Mouse (Mus musculus): ENCODE measurements around the gene 4930522H14Rik. TPM values are rescaled to one million over a fixed set of nuclear protein-coding genes. Genes with fewer than 3 reads are reported as not detected.
A peak's percentile ranks its signal among the peaks of the same experiment; 100 is the strongest.

4930522H14Rik gene
- polyA plus RNA-seq (2015; fragmentation: Nextera tagmentation; extraction: Ambion mirVana): not detected in 2 replicates

DNA sequence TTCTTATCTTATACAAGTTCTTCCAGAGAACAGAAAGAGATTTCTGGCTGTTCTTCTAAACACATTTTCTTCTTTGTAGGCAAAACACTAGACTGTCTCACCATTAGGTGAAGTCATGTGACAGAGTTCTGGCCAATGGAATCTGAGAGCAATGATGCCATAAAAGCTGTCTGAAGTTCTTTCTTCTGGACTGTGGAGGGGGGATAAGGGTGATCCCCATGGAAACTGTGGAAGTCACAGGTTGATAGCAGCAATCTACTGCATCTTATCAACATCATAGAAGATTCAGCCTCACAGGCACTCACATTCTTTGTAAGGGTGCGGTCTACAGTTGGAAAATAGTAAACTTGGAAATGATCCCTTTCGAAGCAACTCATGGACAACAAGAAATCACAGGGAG is at the start of gene 4930522H14Rik:
Gene 4930522H14Rik (minus strand): TSS at position 187 of the 400 bp plus-strand sequence.
- ATAC-seq (ENCODE audit: low FRiP score, low read depth): no peak
- Histone ChIP-seq H3K9me3 (no peaks in the 10 kb centered on the region), H3K27me3 (no peaks in the 10 kb centered on the region), H3K4me3 (no peak within 1 kb of the TSS), H3K9ac (no peak within 1 kb of the TSS), H3K4me2 (replicated peaks) (no peak within 1 kb of the TSS), H3K36me3 (no peaks in the 10 kb centered on the region), H3K27ac (no peak within 1 kb of the TSS), H3K4me1 (no peaks in the 10 kb centered on the region)
- WGBS: 96% methylated on average over 2 of the region's 2 CpGs

DNA sequence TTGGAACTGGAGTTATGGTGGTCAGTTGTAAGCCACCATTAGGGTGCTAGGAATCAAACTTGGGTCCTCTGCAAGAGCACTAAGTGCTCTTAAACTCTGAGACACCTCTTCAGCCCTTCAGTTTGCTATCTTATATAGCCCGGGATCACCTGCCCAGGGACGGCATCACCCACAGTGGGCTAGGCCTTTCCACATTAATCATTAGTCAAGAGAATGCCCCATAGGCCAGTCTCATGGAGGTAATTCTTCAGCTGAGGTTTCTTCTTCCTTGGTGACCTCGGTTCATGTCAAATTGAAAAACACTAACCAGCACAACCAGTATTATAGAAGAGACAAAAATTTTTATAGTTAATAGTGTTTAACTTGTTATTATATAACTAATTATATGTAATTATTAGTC is 47.3 kb upstream of the 4930522H14Rik start:
- H3K27me3 ChIP-seq: no peaks in the 10 kb centered on the region
- H3K4me3 ChIP-seq: no peak overlapping the region
- no peaks in the 10 kb centered on the region for H3K9me3 ChIP-seq
- 88% methylated on average over 3 of the region's 3 CpGs for WGBS
- no peak overlapping the region for H3K4me2 ChIP-seq (replicated peaks)
- H3K27ac ChIP-seq: no peak overlapping the region
- H3K9ac ChIP-seq: no peak overlapping the region
- no peaks in the 10 kb centered on the region for H3K36me3 ChIP-seq
- no peak for ATAC-seq (ENCODE audit: low FRiP score, low read depth)
- H3K4me1 ChIP-seq: peaks cover 3% of the 10 kb centered on the region; the same call in 1 of the 2 replicates

DNA sequence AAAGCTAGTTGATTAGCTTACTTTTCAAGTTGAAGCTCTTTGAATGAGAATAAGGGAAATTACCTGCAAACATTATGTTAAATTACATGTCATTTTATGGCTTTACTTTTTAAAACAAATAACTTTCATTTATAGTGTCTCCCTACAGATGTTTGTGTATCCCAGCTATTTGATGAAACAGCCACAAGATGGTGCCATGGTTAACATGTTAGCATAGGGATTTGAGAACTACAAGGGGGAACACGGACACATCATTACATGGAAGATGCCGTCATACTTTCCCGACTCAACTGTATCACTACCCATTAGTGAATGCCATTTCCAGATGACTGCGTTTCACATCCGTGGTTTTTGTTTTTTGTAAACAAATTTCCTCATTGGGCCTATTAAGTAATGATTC is 45.8 kb upstream of the 4930522H14Rik start:
- Histone ChIP-seq H3K27ac (no peak overlapping the region), H3K9ac (no peak overlapping the region), H3K9me3 (no peaks in the 10 kb centered on the region), H3K4me2 (replicated peaks) (no peak overlapping the region), H3K4me1 (peaks cover 3% of the 10 kb centered on the region; the same call in 1 of the 2 replicates), H3K27me3 (no peaks in the 10 kb centered on the region), H3K36me3 (no peaks in the 10 kb centered on the region), H3K4me3 (no peak overlapping the region)
- no peak for ATAC-seq (ENCODE audit: low FRiP score, low read depth)
- 77% methylated on average over 5 of the region's 5 CpGs for WGBS

DNA sequence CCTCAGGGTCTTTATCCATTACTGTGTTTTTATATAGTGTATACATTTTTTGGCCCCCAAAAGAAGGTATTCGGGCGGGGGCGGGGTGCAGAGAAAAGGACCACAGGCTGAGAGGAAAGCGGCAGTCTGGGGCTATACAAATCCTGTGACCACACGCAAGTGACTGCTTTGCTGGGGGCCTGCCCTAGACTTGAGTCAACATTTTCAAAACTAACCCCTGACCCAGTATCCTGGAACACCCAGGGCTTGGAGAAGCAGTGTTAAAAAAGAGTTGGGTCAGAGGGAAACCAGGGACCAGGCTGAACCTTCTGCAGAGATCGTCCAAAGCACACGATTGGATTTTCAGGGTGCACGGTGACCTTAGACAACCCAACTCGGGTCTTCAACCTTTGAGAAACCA is 43.7 kb upstream of the 4930522H14Rik start:
- Histone ChIP-seq H3K9ac (no peak overlapping the region), H3K9me3 (no peaks in the 10 kb centered on the region), H3K36me3 (no peaks in the 10 kb centered on the region), H3K27me3 (no peaks in the 10 kb centered on the region), H3K4me2 (replicated peaks) (no peak overlapping the region), H3K27ac (no peak overlapping the region), H3K4me3 (no peak overlapping the region), H3K4me1 (peaks cover 3% of the 10 kb centered on the region; the same call in 1 of the 2 replicates)
- no peak for ATAC-seq (ENCODE audit: low FRiP score, low read depth)
- 85% methylated on average over 9 of the region's 9 CpGs for WGBS

DNA sequence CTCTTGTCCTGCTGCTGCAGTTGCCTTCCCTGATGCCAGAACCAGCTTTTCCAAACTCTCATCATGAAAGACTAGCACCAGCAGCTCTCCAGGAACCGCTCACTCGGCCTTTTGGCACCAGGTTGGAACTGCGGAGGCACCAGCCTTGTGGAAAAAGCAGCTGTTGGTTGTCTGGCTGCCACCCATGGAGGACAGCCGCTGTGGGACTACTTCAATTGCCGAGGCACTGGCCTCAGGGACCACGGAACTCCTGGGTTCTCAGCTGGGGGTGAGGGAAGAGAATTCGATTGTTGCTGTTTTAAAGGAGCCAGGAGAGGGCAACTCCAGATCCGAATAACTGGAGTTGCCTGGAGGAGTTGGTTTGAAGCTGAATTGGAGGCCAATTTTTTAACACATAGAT is 43.2 kb upstream of the 4930522H14Rik start:
- Histone ChIP-seq H3K9ac (no peak overlapping the region), H3K4me2 (replicated peaks) (no peak overlapping the region), H3K9me3 (no peaks in the 10 kb centered on the region), H3K36me3 (no peaks in the 10 kb centered on the region), H3K27ac (no peak overlapping the region), H3K4me1 (peaks cover 6% of the 10 kb centered on the region), H3K27me3 (no peaks in the 10 kb centered on the region), H3K4me3 (no peak overlapping the region)
- 29% methylated on average over 8 of the region's 8 CpGs for WGBS
- ATAC-seq (ENCODE audit: low FRiP score, low read depth): no peak

DNA sequence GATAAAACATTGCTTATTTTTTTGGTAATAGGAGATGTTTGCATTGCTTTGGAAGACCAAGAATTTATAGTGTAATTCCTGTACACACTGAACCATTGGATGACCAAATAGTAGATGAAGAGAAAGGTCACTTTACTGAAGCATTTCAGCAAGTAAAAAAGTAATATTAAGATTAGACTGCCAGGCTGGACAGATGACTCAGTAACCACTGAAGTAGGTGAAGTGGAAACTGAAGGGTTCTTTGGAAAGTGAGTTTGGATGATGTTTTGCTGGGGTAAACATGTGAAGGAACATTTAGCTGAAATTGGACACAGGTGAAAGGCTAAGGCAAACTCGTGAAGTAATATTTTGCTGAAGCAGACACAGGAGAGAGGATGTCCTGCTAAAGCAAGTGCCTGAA is 41.5 kb upstream of the 4930522H14Rik start:
- WGBS: 76% methylated on average over 1 of the region's 1 CpGs
- Histone ChIP-seq H3K4me1 (peaks cover 16% of the 10 kb centered on the region), H3K9me3 (no peaks in the 10 kb centered on the region), H3K27me3 (no peaks in the 10 kb centered on the region), H3K9ac (no peak overlapping the region), H3K4me3 (no peak overlapping the region), H3K27ac (no peak overlapping the region), H3K4me2 (replicated peaks) (no peak overlapping the region), H3K36me3 (no peaks in the 10 kb centered on the region)
- no peak for ATAC-seq (ENCODE audit: low FRiP score, low read depth)

DNA sequence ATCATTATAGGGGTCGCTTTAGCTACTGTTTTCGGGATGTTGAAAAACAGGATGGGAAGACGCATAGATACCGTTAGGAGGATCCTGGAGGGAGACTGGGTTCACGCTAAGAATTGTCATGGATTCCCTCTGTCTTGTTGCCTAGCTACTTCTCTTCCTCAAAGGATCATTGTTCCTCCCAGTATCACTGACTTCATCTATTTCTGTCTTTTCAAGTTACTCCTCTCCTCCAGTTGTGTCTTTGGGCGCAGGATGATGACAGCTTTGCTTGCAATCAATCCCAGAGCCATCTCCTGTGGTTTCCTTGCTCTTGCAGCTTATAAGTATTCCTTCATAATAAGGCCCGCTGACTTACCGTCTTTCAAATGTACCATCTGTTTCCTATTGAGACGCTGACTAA is 38.3 kb upstream of the 4930522H14Rik start:
- H3K4me3 ChIP-seq: no peak overlapping the region
- no peaks in the 10 kb centered on the region for H3K9me3 ChIP-seq
- no peak overlapping the region; the same call in 1 of the 2 replicates for H3K27ac ChIP-seq
- H3K4me1 ChIP-seq: peaks cover 22% of the 10 kb centered on the region
- H3K4me2 ChIP-seq (replicated peaks): peak overlapping the region; percentile 21
- WGBS: 59% methylated on average over 9 of the region's 9 CpGs
- no peaks in the 10 kb centered on the region for H3K36me3 ChIP-seq
- no peak for ATAC-seq (ENCODE audit: low FRiP score, low read depth)
- H3K27me3 ChIP-seq: no peaks in the 10 kb centered on the region
- no peak overlapping the region for H3K9ac ChIP-seq

DNA sequence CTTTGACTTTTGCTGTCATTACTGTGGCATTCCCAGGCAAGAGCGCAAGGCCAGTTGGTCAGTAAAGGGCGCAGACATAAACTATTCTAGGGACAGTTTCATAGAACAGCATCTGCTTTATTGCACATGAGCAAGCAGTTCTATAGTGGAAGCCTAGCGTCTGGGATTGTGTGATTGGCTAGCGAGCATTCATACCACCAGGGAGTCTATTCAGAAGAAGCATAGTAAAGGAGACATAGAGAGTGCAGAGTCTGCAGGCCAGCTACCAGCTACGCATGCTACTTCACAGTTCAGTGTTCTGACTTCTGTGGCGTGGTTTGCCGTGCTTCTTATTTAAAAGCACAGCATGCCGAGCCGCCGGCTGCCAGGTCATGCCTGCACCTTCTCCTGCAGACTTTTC is 37.9 kb upstream of the 4930522H14Rik start:
- ATAC-seq (ENCODE audit: low FRiP score, low read depth): peak; percentile 55
- peak overlapping the region; percentile 21 for H3K4me2 ChIP-seq (replicated peaks)
- H3K4me3 ChIP-seq: no peak overlapping the region
- WGBS: 58% methylated on average over 10 of the region's 10 CpGs
- no peak overlapping the region for H3K9ac ChIP-seq
- H3K4me1 ChIP-seq: peaks cover 20% of the 10 kb centered on the region
- H3K27ac ChIP-seq: no peak overlapping the region; the same call in 1 of the 2 replicates
- no peaks in the 10 kb centered on the region for H3K9me3 ChIP-seq
- H3K36me3 ChIP-seq: no peaks in the 10 kb centered on the region
- H3K27me3 ChIP-seq: no peaks in the 10 kb centered on the region

DNA sequence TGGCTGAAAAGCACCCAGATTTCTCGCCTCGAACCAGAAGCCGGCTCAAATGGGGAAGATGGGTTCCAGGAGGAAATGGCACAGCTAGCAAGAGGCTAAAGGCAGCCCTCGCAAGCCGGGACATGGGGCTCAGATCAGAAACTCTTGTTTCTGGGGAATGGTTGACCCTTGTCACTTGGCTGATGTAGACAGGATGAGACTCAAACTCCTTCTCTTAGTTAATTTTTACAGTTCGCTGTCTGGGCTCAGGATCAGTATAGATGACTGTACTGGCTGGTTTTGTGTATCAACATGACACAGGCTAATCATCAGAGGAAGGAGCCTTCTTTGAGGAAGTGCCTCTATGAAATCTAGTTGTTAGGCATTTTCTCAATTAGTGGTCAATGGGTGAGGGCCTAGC is 33.6 kb upstream of the 4930522H14Rik start:
- peaks cover 20% of the 10 kb centered on the region for H3K4me1 ChIP-seq

DNA sequence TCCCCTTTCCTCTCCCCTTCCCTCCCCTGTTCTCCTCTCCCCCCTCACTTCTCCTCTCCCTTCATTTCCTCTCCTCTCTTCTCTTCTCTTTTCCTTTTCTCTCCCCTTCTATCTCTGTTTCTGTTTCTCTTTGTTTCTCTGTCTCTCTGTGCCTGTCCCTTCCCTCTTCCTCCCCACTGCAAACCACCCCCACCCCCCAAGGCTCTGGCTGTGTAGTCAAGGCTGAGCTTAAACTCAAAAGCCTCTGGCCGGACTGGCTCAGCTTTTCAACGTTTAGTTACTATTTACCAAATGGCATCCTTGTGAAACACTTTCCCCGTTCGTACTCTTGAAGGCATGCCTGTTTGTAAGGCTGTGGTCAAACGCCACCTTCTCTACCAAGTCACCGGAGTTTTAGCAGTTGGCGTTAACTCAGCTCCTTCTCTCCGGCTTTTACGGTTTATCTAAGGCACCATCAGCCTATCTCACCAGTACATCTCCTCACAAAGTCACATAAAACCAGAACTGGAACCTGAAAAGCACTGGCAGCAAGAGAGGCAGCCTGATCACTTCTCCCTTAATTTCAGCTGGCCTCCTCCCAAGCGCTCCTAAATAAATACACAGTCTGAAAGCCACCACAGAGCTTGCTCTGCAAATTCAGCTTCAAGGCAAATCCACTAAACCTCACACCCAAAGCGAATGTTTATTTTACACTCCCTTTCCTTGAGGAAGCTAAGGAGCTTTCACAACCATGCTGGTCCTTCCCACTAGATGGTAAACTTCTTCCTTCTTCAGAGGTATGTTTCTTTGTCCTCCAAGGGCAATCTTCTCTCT is 19.4 kb upstream of the 4930522H14Rik start:
- Histone ChIP-seq H3K4me3 (peak overlapping the region; percentile 20; the same call in 1 of the 2 replicates), H3K4me2 (replicated peaks) (peak overlapping the region; percentile 54), H3K9ac (no peak overlapping the region; the same call in 1 of the 2 replicates), H3K27ac (peak overlapping the region; percentile 35; the same call in 1 of the 2 replicates), H3K9me3 (peaks cover 5% of the 10 kb centered on the region; the same call in 1 of the 2 replicates), H3K27me3 (no peaks in the 10 kb centered on the region), H3K4me1 (0 out of 2 replicates have a peak, but pooled peaks cover 8% of the 10 kb centered on the region), H3K36me3 (no peaks in the 10 kb centered on the region)
- ATAC-seq (ENCODE audit: low FRiP score, low read depth): no peak; the same call in 1 of the 2 replicates
- 20% methylated on average over 11 of the region's 11 CpGs for WGBS

More for the DNA sequence above, 33.6 kb upstream of the 4930522H14Rik start:
- 88% methylated on average over 6 of the region's 6 CpGs for WGBS
- Histone ChIP-seq H3K9ac (no peak overlapping the region), H3K27me3 (no peaks in the 10 kb centered on the region), H3K4me2 (replicated peaks) (no peak overlapping the region), H3K4me3 (no peak overlapping the region), H3K27ac (no peak overlapping the region), H3K36me3 (no peaks in the 10 kb centered on the region), H3K9me3 (no peaks in the 10 kb centered on the region)
- no peak for ATAC-seq (ENCODE audit: low FRiP score, low read depth)

DNA sequence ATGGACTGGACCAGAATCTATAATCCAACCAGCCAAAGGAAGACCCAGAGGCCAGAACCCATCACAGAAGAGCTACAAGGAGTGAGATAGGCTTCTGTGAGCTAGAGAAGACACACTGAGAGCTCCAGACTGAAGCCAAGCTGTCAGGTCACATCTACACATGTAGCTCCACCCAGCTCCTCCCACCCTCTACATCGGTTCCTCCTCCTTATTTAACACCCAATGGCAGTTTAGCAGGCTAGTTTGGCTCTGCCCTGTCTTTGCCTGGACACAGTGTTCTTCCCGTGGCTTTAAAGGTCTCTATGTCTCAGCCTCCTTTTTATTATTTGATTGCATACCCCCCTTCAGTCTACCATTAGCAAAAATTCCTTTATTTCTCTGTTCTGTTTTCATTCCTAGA is 16.2 kb upstream of the 4930522H14Rik start:
- Histone ChIP-seq H3K9ac (no peak overlapping the region), H3K4me2 (replicated peaks) (no peak overlapping the region), H3K4me3 (no peak overlapping the region), H3K4me1 (0 out of 2 replicates have a peak, but pooled peaks cover 8% of the 10 kb centered on the region), H3K36me3 (no peaks in the 10 kb centered on the region), H3K9me3 (no peaks in the 10 kb centered on the region), H3K27ac (no peak overlapping the region), H3K27me3 (no peaks in the 10 kb centered on the region)
- ATAC-seq (ENCODE audit: low FRiP score, low read depth): no peak
- 12% methylated on average over 2 of the region's 2 CpGs for WGBS

DNA sequence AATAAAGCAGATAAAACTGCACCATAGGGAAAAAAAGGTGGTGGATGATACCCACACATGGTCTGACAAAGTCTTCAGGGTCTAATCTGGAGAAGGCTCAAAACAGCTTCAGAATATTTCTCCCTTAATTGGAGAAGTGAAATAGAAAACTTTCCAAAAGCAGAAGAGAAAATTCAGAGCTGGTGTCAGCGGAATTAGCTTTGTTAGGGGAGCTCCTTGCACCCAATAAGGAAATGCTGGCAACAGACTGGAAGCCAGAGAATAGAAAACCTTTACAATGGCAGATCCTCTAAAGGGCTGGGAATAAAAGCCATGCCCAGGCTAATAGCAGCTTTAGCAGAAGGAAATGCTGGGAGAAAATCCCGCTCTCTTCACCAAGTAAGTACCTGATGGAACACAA is 15.4 kb upstream of the 4930522H14Rik start:
- ATAC-seq (ENCODE audit: low FRiP score, low read depth): no peak
- Histone ChIP-seq H3K9ac (no peak overlapping the region), H3K9me3 (no peaks in the 10 kb centered on the region), H3K27me3 (no peaks in the 10 kb centered on the region), H3K4me1 (0 out of 2 replicates have a peak, but pooled peaks cover 8% of the 10 kb centered on the region), H3K4me3 (no peak overlapping the region), H3K27ac (no peak overlapping the region), H3K36me3 (no peaks in the 10 kb centered on the region), H3K4me2 (replicated peaks) (no peak overlapping the region)
- WGBS: 78% methylated on average over 2 of the region's 2 CpGs

Measured in limb, embryonic 13.5 days (tissue).